Comparison of ENCODE assay signal across 18 mouse cellular contexts in the genomic region with DNA sequence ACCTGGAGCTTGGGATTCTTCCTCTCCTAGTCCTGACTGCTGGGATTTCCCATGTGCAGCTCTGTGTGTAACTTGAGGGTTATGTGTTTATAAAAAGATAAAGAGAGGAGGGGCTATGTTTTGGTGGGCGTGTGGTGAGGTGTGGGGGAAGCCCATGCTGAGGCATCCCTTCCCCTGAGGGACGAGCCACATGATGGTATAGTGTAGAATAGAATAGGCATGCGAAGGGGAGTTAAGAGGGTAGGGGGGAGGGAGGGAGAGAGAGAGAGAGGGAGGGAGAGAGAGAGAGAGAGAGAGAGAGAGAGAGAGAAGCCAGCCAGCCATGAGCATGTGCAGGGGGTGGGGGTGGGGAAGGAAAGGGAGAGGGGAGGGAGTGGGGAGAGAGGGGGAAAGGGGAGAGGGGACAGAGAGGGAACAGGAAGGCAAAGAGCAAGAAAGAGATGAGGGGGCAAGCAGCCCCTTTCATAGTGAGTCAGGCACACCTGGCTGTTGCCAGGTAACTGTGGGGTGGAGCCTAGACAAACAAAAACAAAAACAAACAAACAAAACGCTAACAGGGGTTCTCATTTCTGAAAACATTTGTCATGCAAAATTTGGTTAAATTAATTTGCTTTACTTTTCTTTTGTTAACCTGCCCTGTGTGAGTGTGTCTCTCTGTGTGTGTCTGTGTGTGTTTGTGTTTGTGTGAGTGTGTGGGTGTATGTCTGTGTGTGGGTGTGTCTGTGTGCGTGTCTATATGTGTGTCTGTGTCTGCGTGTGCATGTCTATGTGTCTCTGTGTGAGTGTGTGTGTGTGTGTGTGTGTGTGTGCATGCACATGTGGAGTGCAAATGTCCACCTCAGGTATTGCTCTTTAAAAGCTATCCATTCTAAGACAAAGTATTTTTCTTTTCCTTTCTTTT. TPM values are rescaled to one million over a fixed set of nuclear protein-coding genes. Genes with fewer than 3 reads are reported as not detected.
DNase-seq lines count a peak whose midpoint lies in the region; ATAC-seq lines count a peak whose summit lies in the region.
"Had no signal": no experiment of that assay in that cellular context is flagged by ENCODE, and none has a peak within 500 bp of the region (broad histone marks: within the 10 kb centered on the region; RNA-seq: fewer than 3 reads in every experiment).

No protein-coding gene starts in this region.

- H3K4me1 ChIP-seq in limb, embryonic 15.5 days: no peaks in the 10 kb centered on the region
- H3K4me1 ChIP-seq in limb, embryonic 10.5 days: peaks cover 6% of the 10 kb centered on the region; the same call in 1 of the 2 replicates
- peaks cover 8% of the 10 kb centered on the region for H3K4me1 ChIP-seq in embryonic facial prominence, embryonic 10.5 days
- 0 out of 2 replicates have a peak, but pooled peaks cover 3% of the 10 kb centered on the region for H3K4me1 ChIP-seq in forebrain, embryonic 13.5 days
- peaks cover 8% of the 10 kb centered on the region; the same call in 1 of the 2 replicates for H3K4me1 ChIP-seq in midbrain, embryonic 12.5 days
- H3K4me1 ChIP-seq: megakaryocyte, embryonic 14.5 days had no signal

- no peaks in the 10 kb centered on the region for H3K36me3 ChIP-seq in limb, embryonic 15.5 days
- H3K36me3 ChIP-seq in limb, embryonic 10.5 days: no peaks in the 10 kb centered on the region
- no peaks in the 10 kb centered on the region for H3K36me3 ChIP-seq in embryonic facial prominence, embryonic 10.5 days (replicated peaks)
- no peaks in the 10 kb centered on the region for H3K36me3 ChIP-seq in forebrain, embryonic 13.5 days (ENCODE audit: poor library complexity, severe bottlenecking)
- no peaks in the 10 kb centered on the region for H3K36me3 ChIP-seq in midbrain, embryonic 12.5 days

- ATAC-seq in limb, embryonic 15.5 days (ENCODE audit: insufficient number of reproducible peaks, low FRiP score, low TSS enrichment, low read depth): 0 out of 2 replicates have a peak, but pooled peaks have one; percentile 24
- ATAC-seq in forebrain, embryonic 13.5 days: peak; percentile 70
- peak; percentile 80 for ATAC-seq in midbrain, embryonic 12.5 days (ENCODE audit: low FRiP score, low read depth)
- ATAC-seq: inflammation-experienced regulatory T-cells, adult 6 months had no signal

- no peaks in the 10 kb centered on the region for H3K9me3 ChIP-seq in limb, embryonic 15.5 days
- H3K9me3 ChIP-seq in limb, embryonic 10.5 days (replicated peaks): no peaks in the 10 kb centered on the region
- H3K9me3 ChIP-seq in embryonic facial prominence, embryonic 10.5 days: no peaks in the 10 kb centered on the region
- H3K9me3 ChIP-seq in forebrain, embryonic 13.5 days (replicated peaks): no peaks in the 10 kb centered on the region
- H3K9me3 ChIP-seq in midbrain, embryonic 12.5 days: no peaks in the 10 kb centered on the region

- H3K27me3 ChIP-seq in limb, embryonic 15.5 days: no peaks in the 10 kb centered on the region
- no peaks in the 10 kb centered on the region for H3K27me3 ChIP-seq in limb, embryonic 10.5 days (ENCODE audit: low read depth, poor library complexity, severe bottlenecking)
- H3K27me3 ChIP-seq in embryonic facial prominence, embryonic 10.5 days (replicated peaks; ENCODE audit: low read depth, poor library complexity, severe bottlenecking): no peaks in the 10 kb centered on the region
- no peaks in the 10 kb centered on the region for H3K27me3 ChIP-seq in forebrain, embryonic 13.5 days
- H3K27me3 ChIP-seq in midbrain, embryonic 12.5 days: no peaks in the 10 kb centered on the region
- H3K27me3 ChIP-seq: megakaryocyte, embryonic 14.5 days had no signal

- no peak overlapping the region for H3K9ac ChIP-seq in limb, embryonic 15.5 days
- H3K9ac ChIP-seq in forebrain, embryonic 13.5 days: no peak overlapping the region
- H3K9ac ChIP-seq in midbrain, embryonic 12.5 days (replicated peaks): no peak overlapping the region

- no peak overlapping the region for H3K4me2 ChIP-seq in limb, embryonic 15.5 days
- H3K4me2 ChIP-seq in forebrain, embryonic 13.5 days: no peak overlapping the region
- no peak overlapping the region for H3K4me2 ChIP-seq in midbrain, embryonic 12.5 days (replicated peaks)

- no peak overlapping the region for H3K4me3 ChIP-seq in limb, embryonic 15.5 days
- no peak overlapping the region for H3K4me3 ChIP-seq in limb, embryonic 10.5 days
- no peak overlapping the region for H3K4me3 ChIP-seq in embryonic facial prominence, embryonic 10.5 days
- no peak overlapping the region for H3K4me3 ChIP-seq in forebrain, embryonic 13.5 days
- no peak overlapping the region for H3K4me3 ChIP-seq in midbrain, embryonic 12.5 days
- H3K4me3 ChIP-seq: heart, adult 2 months; megakaryocyte, embryonic 14.5 days had no signal

- no peak overlapping the region for H3K27ac ChIP-seq in limb, embryonic 15.5 days
- H3K27ac ChIP-seq in limb, embryonic 10.5 days: no peak overlapping the region
- peak overlapping the region; percentile 35; the same call in 1 of the 2 replicates for H3K27ac ChIP-seq in embryonic facial prominence, embryonic 10.5 days (replicated peaks)
- H3K27ac ChIP-seq in forebrain, embryonic 13.5 days: no peak overlapping the region
- H3K27ac ChIP-seq in midbrain, embryonic 12.5 days (replicated peaks): no peak overlapping the region
- H3K27ac ChIP-seq: heart, adult 2 months had no signal

- WGBS in limb, embryonic 15.5 days: 44% methylated on average over 6 of the region's 6 CpGs
- 45% methylated on average over 6 of the region's 6 CpGs for WGBS in limb, embryonic 10.5 days
- WGBS in embryonic facial prominence, embryonic 10.5 days: 39% methylated on average over 6 of the region's 6 CpGs
- WGBS in forebrain, embryonic 13.5 days: 36% methylated on average over 6 of the region's 6 CpGs
- 41% methylated on average over 6 of the region's 6 CpGs for WGBS in midbrain, embryonic 12.5 days

- no peak for DNase-seq in limb, embryonic 10.5 days (ENCODE audit: low spot score)
- DNase-seq in embryonic facial prominence, embryonic 10.5 days (ENCODE audit: low spot score): no peak
- no peak for DNase-seq in layer of hippocampus, adult 9-10 months (ENCODE audit: low spot score)
- no peak for DNase-seq in heart, postnatal 4 days
- no peak for DNase-seq in cerebellum, postnatal 10 days
- DNase-seq: cerebellum, postnatal 36 days; heart, adult 2 months; kidney, postnatal 25 days; liver; lung, adult 2 months; spleen, adult 18-20 months; thymus, postnatal 36 days had no signal

RNA-seq across cellular contexts. Expression of gene Slc2a12, which starts 11.2 kb away (rescaled TPM):
- 2.9 and 3.0 TPM in 2 replicates for polyA plus RNA-seq in limb, embryonic 15.5 days (2015; fragmentation: Nextera tagmentation; extraction: Ambion mirVana)
- polyA plus RNA-seq in limb, embryonic 10.5 days (2016; fragmentation: Nextera tagmentation; extraction: Ambion mirVana): 0.44 and 1.2 TPM in 2 replicates
- polyA plus RNA-seq in embryonic facial prominence, embryonic 10.5 days (2016; fragmentation: Nextera tagmentation; extraction: Ambion mirVana): 1.2 and 1.7 TPM in 2 replicates
- 2.3 and 2.4 TPM in 2 replicates for polyA plus RNA-seq in forebrain, embryonic 13.5 days (2015; fragmentation: Nextera tagmentation; extraction: Ambion mirVana)
- polyA plus RNA-seq in midbrain, embryonic 12.5 days (2016; fragmentation: Nextera tagmentation; extraction: Ambion mirVana): 4.4 and 4.9 TPM in 2 replicates
- total RNA-seq in heart, postnatal 4 days (2021): 10 to 100 TPM in 1 of 2 experiments, 1 to 10 TPM in 1; 5.9 to 10.9 TPM
- polyA plus RNA-seq: C2C12 had no signal

Comparison
In these comparisons a context has a peak if more than half of its experiments do, and no peak if none do; other contexts are left out.
1. ATAC-seq: peak in every context shown above with its lines; median percentile 80 in midbrain, embryonic 12.5 days; 70 in forebrain, embryonic 13.5 days; 24 in limb, embryonic 15.5 days.